Mouse (Mus musculus): Measurements from ENCODE around the gene Mad1l1.

Mad1l1 gene

GRCm38 (mm10) chr5:140324058-140324457, 2.7 kb upstream of the Mad1l1 start:
- no peak for DNase-seq (ENCODE audit: low spot score)

- DNase-seq (ENCODE audit: low spot score) = no peak
Measured at GRCm38 (mm10) chr5:140321756-140322575, 614 bp upstream of the Mad1l1 start.

GRCm38 (mm10) chr5:140316716-140317115, 4.6 kb downstream of the Mad1l1 start:
- no peak for DNase-seq (ENCODE audit: low spot score)

- no peak for DNase-seq (ENCODE audit: low spot score)
Measured at GRCm38 (mm10) chr5:140307602-140308001, 13.8 kb downstream of the Mad1l1 start.

- no peak for DNase-seq (ENCODE audit: low spot score)
Measured at GRCm38 (mm10) chr5:140306016-140306415, 15.3 kb downstream of the Mad1l1 start.

- DNase-seq (ENCODE audit: low spot score) = no peak
Measured at GRCm38 (mm10) chr5:140298291-140298690, 23.1 kb downstream of the Mad1l1 start.

- DNase-seq (ENCODE audit: low spot score) = peak; percentile 8
Measured at GRCm38 (mm10) chr5:140292152-140292551, 29.2 kb downstream of the Mad1l1 start.

- DNase-seq (ENCODE audit: low spot score) = no peak
Measured at GRCm38 (mm10) chr5:140289161-140289560, 32.2 kb downstream of the Mad1l1 start.

- DNase-seq (ENCODE audit: low spot score) = no peak
Measured at GRCm38 (mm10) chr5:140288287-140288686, 33.1 kb downstream of the Mad1l1 start.

- DNase-seq (ENCODE audit: low spot score) = no peak
Measured at GRCm38 (mm10) chr5:140284761-140285160, 36.6 kb downstream of the Mad1l1 start.

GRCm38 (mm10) chr5:140284011-140284410, 37.3 kb downstream of the Mad1l1 start:
- DNase-seq (ENCODE audit: low spot score) = no peak

GRCm38 (mm10) chr5:140282900-140283299, 38.5 kb downstream of the Mad1l1 start:
- no peak for DNase-seq (ENCODE audit: low spot score)

- peak; percentile 38 for DNase-seq (ENCODE audit: low spot score)
Measured at GRCm38 (mm10) chr5:140282376-140282775, 39.0 kb downstream of the Mad1l1 start.

- DNase-seq (ENCODE audit: low spot score) = no peak
Measured at GRCm38 (mm10) chr5:140280205-140280604, 41.1 kb downstream of the Mad1l1 start.

- DNase-seq (ENCODE audit: low spot score) = no peak
Measured at GRCm38 (mm10) chr5:140276779-140277178, 44.6 kb downstream of the Mad1l1 start.

- no peak for DNase-seq (ENCODE audit: low spot score)
Measured at GRCm38 (mm10) chr5:140270976-140271685, 50.2 kb downstream of the Mad1l1 start.

- no peak for DNase-seq (ENCODE audit: low spot score)
Measured at GRCm38 (mm10) chr5:140268396-140268795, 53.0 kb downstream of the Mad1l1 start.

- DNase-seq (ENCODE audit: low spot score) = no peak
Measured at GRCm38 (mm10) chr5:140267061-140267460, 54.3 kb downstream of the Mad1l1 start.

- DNase-seq (ENCODE audit: low spot score) = no peak
Measured at GRCm38 (mm10) chr5:140264825-140265575, 56.4 kb downstream of the Mad1l1 start.

- DNase-seq (ENCODE audit: low spot score) = no peak
Measured at GRCm38 (mm10) chr5:140263754-140264749, 57.3 kb downstream of the Mad1l1 start.

- DNase-seq (ENCODE audit: low spot score) = no peak
Measured at GRCm38 (mm10) chr5:140262401-140262800, 59.0 kb downstream of the Mad1l1 start.

Measured in ovary, adult 18-20 months (tissue).